Comparison of ENCODE assay signal across 13 mouse cellular contexts in genomic region chr8:56231930-56232329, GRCm38 (mm10).
DNase-seq lines count a peak whose midpoint lies in the region; ATAC-seq and TF ChIP-seq lines count a peak whose summit lies in the region.
"Had no signal": no experiment of that assay in that cellular context is flagged by ENCODE, and none has a peak within 500 bp of the region (broad histone marks: within the 10 kb centered on the region; RNA-seq: fewer than 3 reads in every experiment).

No protein-coding gene starts in this region.

- no peak overlapping the region for H3K4me2 ChIP-seq in lung, embryonic 14.5 days
- H3K4me2 ChIP-seq: hindbrain, embryonic 15.5 days; neural tube, embryonic 15.5 days had no signal

- H3K4me3 ChIP-seq in lung, embryonic 14.5 days (ENCODE audit: low read depth, low read length): no peak overlapping the region
- no peak overlapping the region for H3K4me3 ChIP-seq in small intestine, adult 2 months (ENCODE audit: low read depth, low read length)
- H3K4me3 ChIP-seq: hindbrain, embryonic 15.5 days; megakaryocyte, embryonic 14.5 days; neural tube, embryonic 15.5 days had no signal

- DNase-seq in heart, adult 11 months: peak; percentile 86
- no peak for DNase-seq in heart, adult 8-10 months (ENCODE audit: low spot score)
- DNase-seq in lung, embryonic 14.5 days: no peak
- no peak for DNase-seq in lung, postnatal 10 days
- DNase-seq in kidney, adult 8-10 months: peak; percentile 25 to 32
- no peak for DNase-seq in right cerebral cortex, adult 2 months (ENCODE audit: low spot score in 2 of 2)
- DNase-seq: cerebellum, adult 8-10 months; thymus, adult 18-20 months had no signal

- no peaks in the 10 kb centered on the region for H3K27me3 ChIP-seq in lung, embryonic 14.5 days (ENCODE audit: insufficient read depth, low read length)
- H3K27me3 ChIP-seq in small intestine, adult 2 months (ENCODE audit: control insufficient read depth, insufficient read depth, low read length): no peaks in the 10 kb centered on the region
- H3K27me3 ChIP-seq: hindbrain, embryonic 15.5 days; megakaryocyte, embryonic 14.5 days; neural tube, embryonic 15.5 days had no signal

- H3K4me1 ChIP-seq in lung, embryonic 14.5 days (ENCODE audit: insufficient read depth): no peaks in the 10 kb centered on the region
- H3K4me1 ChIP-seq in small intestine, adult 2 months (ENCODE audit: control insufficient read depth, insufficient read depth, insufficient read length, low read length): no peaks in the 10 kb centered on the region
- H3K4me1 ChIP-seq: hindbrain, embryonic 15.5 days; megakaryocyte, embryonic 14.5 days; neural tube, embryonic 15.5 days had no signal

- TF ChIP-seq POLR2A in small intestine, adult 2 months (IDR thresholded peaks at IDR 0.05; ENCODE audit: low read depth, low read length): no peak

- ATAC-seq in lung, embryonic 14.5 days (ENCODE audit: insufficient read depth): no peak; the same call in 1 of the 2 replicates
- no peak for ATAC-seq in megakaryocyte progenitor cell, adult 5-6 weeks (replicated peaks; ENCODE audit: poor library complexity)

- 0 out of 2 replicates have a peak overlapping the region, but pooled peaks have one; percentile 36 for H3K27ac ChIP-seq in lung, embryonic 14.5 days (ENCODE audit: low read depth)
- peak overlapping the region; percentile 72 for H3K27ac ChIP-seq in small intestine, adult 2 months (ENCODE audit: insufficient read depth, low read depth, low read length)
- H3K27ac ChIP-seq: hindbrain, embryonic 15.5 days; neural tube, embryonic 15.5 days had no signal

- H3K9ac ChIP-seq in lung, embryonic 14.5 days: no peak overlapping the region
- H3K9ac ChIP-seq: hindbrain, embryonic 15.5 days; neural tube, embryonic 15.5 days had no signal

- no peak for TF ChIP-seq CTCF in lung, embryonic 14.5 days (IDR thresholded peaks at IDR 0.05; ENCODE audit: low read depth)
- no peak for TF ChIP-seq CTCF in small intestine, adult 2 months (IDR thresholded peaks at IDR 0.05; ENCODE audit: extremely low read depth, insufficient read length, insufficient replicate concordance, low read depth, low read length)

- no peaks in the 10 kb centered on the region for H3K9me3 ChIP-seq in lung, embryonic 14.5 days (ENCODE audit: low read depth, low read length)
- H3K9me3 ChIP-seq: hindbrain, embryonic 15.5 days; megakaryocyte, embryonic 14.5 days; neural tube, embryonic 15.5 days had no signal

- WGBS in lung, embryonic 14.5 days: 86% methylated on average over 3 of the region's 3 CpGs
- 88% methylated on average over 3 of the region's 3 CpGs for WGBS in small intestine, adult 2 months

- H3K36me3 ChIP-seq in lung, embryonic 14.5 days (ENCODE audit: insufficient read depth): no peaks in the 10 kb centered on the region
- H3K36me3 ChIP-seq in small intestine, adult 2 months (ENCODE audit: control insufficient read depth, insufficient read depth, low read length): no peaks in the 10 kb centered on the region
- H3K36me3 ChIP-seq: hindbrain, embryonic 15.5 days; neural tube, embryonic 15.5 days had no signal

Comparison
In these comparisons a context has a peak if more than half of its experiments do, and no peak if none do; other contexts are left out.
1. DNase-seq: peak in heart, adult 11 months (single experiment) and kidney, adult 8-10 months (2 of 2); none in heart, adult 8-10 months (single experiment), lung, embryonic 14.5 days (single experiment), lung, postnatal 10 days (single experiment) and right cerebral cortex, adult 2 months (0 of 2).